20 mouse cellular contexts compared by ENCODE assay signal in the genomic region with DNA sequence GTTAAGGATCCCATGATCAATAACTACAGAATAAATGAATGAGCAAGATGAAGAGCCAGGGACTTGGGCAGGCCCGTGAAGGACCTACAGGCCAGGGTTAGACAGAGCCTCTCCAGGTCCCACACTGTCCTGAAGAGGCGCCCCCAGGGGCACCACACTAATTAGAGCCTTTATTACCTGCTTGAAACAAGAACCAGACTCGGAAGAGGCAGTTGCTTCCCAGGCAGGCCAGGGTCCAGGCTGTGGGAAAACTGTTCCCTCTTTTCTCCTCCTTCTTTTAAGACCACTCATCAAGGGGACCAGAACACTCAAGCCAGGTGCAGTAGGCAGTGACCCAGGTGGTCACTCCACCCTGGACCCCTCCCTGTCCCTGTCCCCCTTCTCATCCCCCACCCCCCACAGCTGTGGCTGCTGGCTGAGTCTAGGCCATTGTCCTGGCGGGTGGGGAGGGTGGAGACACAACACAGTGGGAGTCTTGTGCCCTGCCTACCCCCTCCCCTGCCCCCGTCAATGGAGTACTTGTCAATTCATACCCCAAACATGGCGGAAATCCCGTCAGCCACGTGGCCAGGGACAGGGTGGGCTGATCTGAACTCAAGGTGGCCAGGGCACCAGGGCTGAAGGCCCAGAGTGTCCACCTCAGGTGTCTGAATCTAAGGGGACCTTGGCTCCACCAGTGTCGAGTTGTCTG. TPM values are rescaled to one million over a fixed set of nuclear protein-coding genes. Genes with fewer than 3 reads are reported as not detected.
DNase-seq lines count a peak whose midpoint lies in the region; ATAC-seq and TF ChIP-seq lines count a peak whose summit lies in the region.
"Had no signal": no experiment of that assay in that cellular context is flagged by ENCODE, and none has a peak within 500 bp of the region (broad histone marks: within the 10 kb centered on the region; RNA-seq: fewer than 3 reads in every experiment).

No protein-coding gene starts in this region.

- H3K36me3 ChIP-seq in heart, embryonic 12.5 days = no peaks in the 10 kb centered on the region
- no peaks in the 10 kb centered on the region for H3K36me3 ChIP-seq in midbrain, postnatal 0 days (ENCODE audit: insufficient read depth, low read length)
- H3K36me3 ChIP-seq: forebrain, embryonic 12.5 days; hindbrain, embryonic 12.5 days had no signal

- peak overlapping the region; percentile 13; the same call in 1 of the 2 replicates for H3K27ac ChIP-seq in heart, embryonic 12.5 days (ENCODE audit: poor library complexity, severe bottlenecking)
- H3K27ac ChIP-seq in cortical plate, adult 2 months (ENCODE audit: insufficient read depth, low read length) = peak overlapping the region; percentile 12; the same call in 1 of the 2 replicates
- H3K27ac ChIP-seq in midbrain, postnatal 0 days (ENCODE audit: low read depth, low read length) = no peak overlapping the region
- H3K27ac ChIP-seq: forebrain, embryonic 12.5 days; hindbrain, embryonic 12.5 days; kidney, postnatal 0 days had no signal

- TF ChIP-seq CTCF in cortical plate, adult 2 months (IDR thresholded peaks at IDR 0.05; ENCODE audit: extremely low read depth, insufficient read depth, low read length) = no peak
- no peak for TF ChIP-seq CTCF in midbrain, postnatal 0 days (IDR thresholded peaks at IDR 0.05)

- no peak for DNase-seq in heart, adult 9 months (ENCODE audit: low spot score in 2 of 2)
- peak; percentile 89 for DNase-seq in layer of hippocampus, adult 9-11 months
- DNase-seq in layer of hippocampus, adult 9-10 months (ENCODE audit: low spot score) = no peak
- peak; percentile 63 for DNase-seq in ES-CJ7 (ENCODE audit: low read depth, low spot score)
- DNase-seq in midbrain, postnatal 0 days (ENCODE audit: low spot score) = no peak
- no peak for DNase-seq in kidney, adult 11 months
- DNase-seq: adrenal gland, postnatal 36 days; cerebellum, postnatal 14 days; gastrocnemius, postnatal 25 days; lung, postnatal 14 days; spleen, adult 18-20 months; thymus, postnatal 36 days had no signal

- no peak for ATAC-seq in heart, embryonic 12.5 days (ENCODE audit: insufficient number of reproducible peaks, low FRiP score)
- no peak for ATAC-seq in midbrain, postnatal 0 days (ENCODE audit: low FRiP score)
- ATAC-seq: intestine, embryonic 16.5 days; midbrain, embryonic 16.5 days had no signal

- H3K9ac ChIP-seq in heart, embryonic 12.5 days = no peak overlapping the region
- no peak overlapping the region for H3K9ac ChIP-seq in midbrain, postnatal 0 days (replicated peaks; ENCODE audit: low read length, poor library complexity, severe bottlenecking)
- H3K9ac ChIP-seq: forebrain, embryonic 12.5 days; hindbrain, embryonic 12.5 days had no signal

- WGBS in heart, embryonic 12.5 days = 52% methylated on average over 9 of the region's 9 CpGs
- WGBS in midbrain, postnatal 0 days = 40% methylated on average over 9 of the region's 9 CpGs

- no peak for TF ChIP-seq POLR2A in cortical plate, adult 2 months (IDR thresholded peaks at IDR 0.05; ENCODE audit: extremely low read depth, insufficient read depth, low read length)

- H3K9me3 ChIP-seq in heart, embryonic 12.5 days (replicated peaks) = no peaks in the 10 kb centered on the region
- no peaks in the 10 kb centered on the region for H3K9me3 ChIP-seq in midbrain, postnatal 0 days (ENCODE audit: low read length)
- H3K9me3 ChIP-seq: forebrain, embryonic 12.5 days; hindbrain, embryonic 12.5 days; megakaryocyte, embryonic 14.5 days had no signal

- H3K4me3 ChIP-seq in heart, embryonic 12.5 days = no peak overlapping the region
- H3K4me3 ChIP-seq in cortical plate, adult 2 months (ENCODE audit: insufficient read depth, low read length) = no peak overlapping the region
- no peak overlapping the region for H3K4me3 ChIP-seq in midbrain, postnatal 0 days (ENCODE audit: low read depth, low read length)
- H3K4me3 ChIP-seq: forebrain, embryonic 12.5 days; hindbrain, embryonic 12.5 days; megakaryocyte, embryonic 14.5 days had no signal

- no peak overlapping the region for H3K4me2 ChIP-seq in heart, embryonic 12.5 days
- H3K4me2 ChIP-seq in midbrain, postnatal 0 days (ENCODE audit: low read depth, low read length, poor library complexity, severe bottlenecking) = no peak overlapping the region
- H3K4me2 ChIP-seq: forebrain, embryonic 12.5 days; hindbrain, embryonic 12.5 days had no signal

- H3K27me3 ChIP-seq in heart, embryonic 12.5 days (replicated peaks) = peaks cover 11% of the 10 kb centered on the region; the same call in 1 of the 2 replicates
- H3K27me3 ChIP-seq in midbrain, postnatal 0 days (ENCODE audit: insufficient read depth, low read length) = no peaks in the 10 kb centered on the region; the same call in 1 of the 2 replicates

- peaks cover 32% of the 10 kb centered on the region for H3K4me1 ChIP-seq in heart, embryonic 12.5 days (replicated peaks)
- H3K4me1 ChIP-seq in cortical plate, adult 2 months (ENCODE audit: control insufficient read depth, insufficient read depth, low read length) = no peaks in the 10 kb centered on the region
- H3K4me1 ChIP-seq in midbrain, postnatal 0 days (ENCODE audit: insufficient read depth, low read length) = no peaks in the 10 kb centered on the region

RNA-seq across cellular contexts. Expression of gene Myrf, which starts 8.1 kb away (rescaled TPM):
- polyA plus RNA-seq in heart, embryonic 12.5 days (2016; fragmentation: Nextera tagmentation; extraction: Ambion mirVana) = 16.2 and 16.5 TPM in 2 replicates
- polyA plus RNA-seq in cortical plate, adult 2 months (2012; rRNA removed) = 21.0 and 26.4 TPM in 2 replicates
- 1.7 and 2.2 TPM in 2 replicates for total RNA-seq in midbrain, postnatal 0 days (2014; rRNA removed)
- 0.91 and 0.94 TPM in 2 replicates for polyA plus RNA-seq in midbrain, postnatal 0 days (2015; fragmentation: Nextera tagmentation; extraction: Ambion mirVana)
- total RNA-seq: gastrocnemius, postnatal 25 days had no signal

RNA-seq across cellular contexts. Expression of gene Fen1, which starts 28.5 kb away (rescaled TPM):
- 59.2 and 59.3 TPM in 2 replicates for polyA plus RNA-seq in heart, embryonic 12.5 days (2016; fragmentation: Nextera tagmentation; extraction: Ambion mirVana)
- 12.1 and 12.5 TPM in 2 replicates for polyA plus RNA-seq in cortical plate, adult 2 months (2012; rRNA removed)
- total RNA-seq in midbrain, postnatal 0 days (2014; rRNA removed) = 19.8 and 20.9 TPM in 2 replicates
- 20.5 and 21.8 TPM in 2 replicates for polyA plus RNA-seq in midbrain, postnatal 0 days (2015; fragmentation: Nextera tagmentation; extraction: Ambion mirVana)

RNA-seq across cellular contexts. Expression of gene Tmem258, which starts 28.7 kb away (rescaled TPM):
- 389 TPM in 2 replicates for polyA plus RNA-seq in heart, embryonic 12.5 days (2016; fragmentation: Nextera tagmentation; extraction: Ambion mirVana)
- polyA plus RNA-seq in cortical plate, adult 2 months (2012; rRNA removed) = 51.0 and 60.1 TPM in 2 replicates
- total RNA-seq in midbrain, postnatal 0 days (2014; rRNA removed) = 61.4 and 84.7 TPM in 2 replicates
- 279 and 299 TPM in 2 replicates for polyA plus RNA-seq in midbrain, postnatal 0 days (2015; fragmentation: Nextera tagmentation; extraction: Ambion mirVana)

RNA-seq across cellular contexts. Expression of gene Fads1, which starts 49.8 kb away (rescaled TPM):
- 72.1 and 75.0 TPM in 2 replicates for polyA plus RNA-seq in heart, embryonic 12.5 days (2016; fragmentation: Nextera tagmentation; extraction: Ambion mirVana)
- 195 and 212 TPM in 2 replicates for polyA plus RNA-seq in cortical plate, adult 2 months (2012; rRNA removed)
- total RNA-seq in midbrain, postnatal 0 days (2014; rRNA removed) = 180 and 184 TPM in 2 replicates
- polyA plus RNA-seq in midbrain, postnatal 0 days (2015; fragmentation: Nextera tagmentation; extraction: Ambion mirVana) = 150 and 153 TPM in 2 replicates

Comparison
In these comparisons a context has a peak if more than half of its experiments do, and no peak if none do; other contexts are left out.
1. DNase-seq: peak in layer of hippocampus, adult 9-11 months (single experiment) and ES-CJ7 (single experiment); none in heart, adult 9 months (0 of 2), layer of hippocampus, adult 9-10 months (single experiment), midbrain, postnatal 0 days (single experiment) and kidney, adult 11 months (single experiment).